Mouse (Mus musculus): ENCODE data around the gene Numa1. TPM values are rescaled to one million over a fixed set of nuclear protein-coding genes. Genes with fewer than 3 reads are reported as not detected.

Numa1 gene
- total and polyA plus RNA-seq, 2 experiments from 2014 or later, result 24.3 to 74.2 TPM

DNA sequence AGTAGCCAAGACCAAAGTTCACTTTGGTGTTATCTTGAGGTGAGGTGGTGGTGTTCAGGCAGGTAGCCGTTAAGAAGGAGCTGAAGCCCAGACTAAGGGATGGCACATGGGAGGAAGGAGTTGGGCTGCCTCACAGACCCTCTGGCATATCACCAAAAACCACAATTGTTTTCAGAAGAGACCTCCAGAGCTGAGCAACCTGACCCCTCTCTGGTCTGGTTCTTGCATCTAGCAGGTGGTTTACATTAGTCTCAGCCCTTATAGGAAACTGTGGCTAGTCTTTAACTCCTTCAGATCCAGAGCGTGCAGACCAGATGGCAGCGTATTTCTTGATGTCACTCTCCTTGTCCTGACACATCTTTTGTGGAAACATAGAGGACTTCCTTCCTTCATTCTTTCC lies 39.8 kb downstream of the Numa1 start:
- Histone ChIP-seq H3K4me2 (ENCODE audit: low read depth) (no peak overlapping the region), H3K4me3 (ENCODE audit: low read depth, low read length) (no peak overlapping the region), H3K36me3 (ENCODE audit: insufficient read depth) (0 out of 2 replicates have a peak, but pooled peaks cover 4% of the 10 kb centered on the region), H3K27me3 (ENCODE audit: insufficient read depth, low read length) (no peaks in the 10 kb centered on the region), H3K9me3 (ENCODE audit: low read length) (no peaks in the 10 kb centered on the region), H3K9ac (no peak overlapping the region), H3K27ac (ENCODE audit: low read depth, low read length) (no peak overlapping the region), H3K4me1 (ENCODE audit: insufficient read depth) (peaks cover 13% of the 10 kb centered on the region)
- TF ChIP-seq CTCF (IDR thresholded peaks at IDR 0.05; ENCODE audit: low read depth), result no peak
- WGBS, result 79% methylated on average over 3 of the region's 3 CpGs
- no peak for ATAC-seq
- no peak for DNase-seq

DNA sequence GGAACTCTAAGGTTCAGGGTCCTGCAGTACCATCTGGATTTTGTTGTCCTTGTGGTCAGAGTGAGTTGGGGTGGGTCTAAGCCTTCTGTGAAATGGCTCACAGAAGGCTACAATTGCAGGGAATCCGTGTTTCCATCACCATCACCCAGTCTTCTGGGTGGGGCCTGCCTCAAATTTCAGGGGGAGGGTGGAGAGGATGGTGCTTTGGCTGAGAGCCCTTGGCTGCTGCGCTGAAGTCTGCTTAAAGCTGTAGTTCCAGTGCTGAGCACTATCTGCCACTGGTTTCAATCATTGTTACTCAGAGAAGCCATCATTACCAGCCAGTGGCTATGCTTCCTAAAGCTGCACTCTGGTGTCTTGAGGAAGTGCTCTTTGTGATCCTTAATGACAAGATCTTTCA lies 40.6 kb downstream of the Numa1 start:
- Histone ChIP-seq H3K4me3 (ENCODE audit: low read depth, low read length) (no peak overlapping the region), H3K27ac (ENCODE audit: low read depth, low read length) (no peak overlapping the region)
- 58% methylated on average over 2 of the region's 2 CpGs for WGBS

DNA sequence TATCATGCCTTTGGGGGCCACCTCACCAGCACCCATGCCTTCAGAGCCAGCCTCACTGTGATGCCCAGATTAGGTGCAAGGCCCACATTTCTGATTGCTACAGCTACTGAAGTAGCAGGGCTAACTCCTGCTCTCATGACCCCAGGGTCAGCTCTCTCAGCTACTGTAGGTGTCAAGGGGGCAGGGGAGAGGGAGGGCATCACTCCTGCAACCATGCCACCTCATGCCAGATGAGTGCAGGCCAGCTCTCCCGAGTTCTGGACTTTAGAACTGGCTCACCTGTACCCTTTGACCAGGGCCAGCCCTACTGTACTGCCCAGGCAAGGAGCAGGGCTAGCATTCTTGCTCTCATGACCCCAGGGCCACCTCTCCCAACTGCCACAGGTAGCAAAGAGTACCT lies 48.8 kb downstream of the Numa1 start:
- ATAC-seq (no peak), DNase-seq (no peak)
- Histone ChIP-seq H3K4me1 (ENCODE audit: insufficient read depth) (no peaks in the 10 kb centered on the region), H3K27ac (ENCODE audit: low read depth, low read length) (no peak overlapping the region), H3K9me3 (ENCODE audit: low read length) (no peaks in the 10 kb centered on the region), H3K36me3 (ENCODE audit: insufficient read depth) (peaks cover 10% of the 10 kb centered on the region), H3K4me3 (ENCODE audit: low read depth, low read length) (no peak overlapping the region), H3K9ac (no peak overlapping the region), H3K4me2 (ENCODE audit: low read depth) (no peak overlapping the region), H3K27me3 (ENCODE audit: insufficient read depth, low read length) (no peaks in the 10 kb centered on the region)
- 92% methylated on average over 1 of the region's 1 CpGs for WGBS
- no peak for TF ChIP-seq CTCF (IDR thresholded peaks at IDR 0.05; ENCODE audit: low read depth)

More for the DNA sequence above, 40.6 kb downstream of the Numa1 start:
- H3K4me2 ChIP-seq (ENCODE audit: low read depth), result no peak overlapping the region
- no peak for TF ChIP-seq CTCF (IDR thresholded peaks at IDR 0.05; ENCODE audit: low read depth)
- H3K36me3 ChIP-seq (ENCODE audit: insufficient read depth), result 0 out of 2 replicates have a peak, but pooled peaks cover 4% of the 10 kb centered on the region
- no peaks in the 10 kb centered on the region for H3K9me3 ChIP-seq (ENCODE audit: low read length)
- peaks cover 7% of the 10 kb centered on the region for H3K4me1 ChIP-seq (ENCODE audit: insufficient read depth)
- no peak for DNase-seq
- H3K9ac ChIP-seq, result no peak overlapping the region
- no peaks in the 10 kb centered on the region for H3K27me3 ChIP-seq (ENCODE audit: insufficient read depth, low read length)
- ATAC-seq, result no peak

DNA sequence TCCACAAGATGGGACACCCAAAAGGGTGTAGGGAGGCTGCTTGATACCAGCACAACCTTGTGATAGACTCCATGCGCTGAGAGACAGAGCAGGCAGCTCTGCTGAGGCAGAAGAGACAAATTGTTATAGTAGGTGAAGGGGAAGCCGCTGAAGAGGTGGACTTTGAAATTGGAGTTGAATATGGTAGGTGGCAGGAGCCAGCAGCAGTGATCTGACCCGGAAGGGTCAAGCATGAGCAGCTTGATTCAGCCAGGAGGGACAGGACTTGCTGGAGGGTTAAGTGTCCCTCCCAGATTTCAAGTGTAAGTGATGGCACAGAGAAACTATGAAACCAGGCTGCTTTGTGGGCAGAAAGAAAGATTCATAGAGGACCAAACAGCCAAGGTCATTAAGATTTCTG lies 51.2 kb downstream of the Numa1 start:
- Histone ChIP-seq H3K9ac (no peak overlapping the region), H3K4me2 (ENCODE audit: low read depth) (no peak overlapping the region), H3K4me3 (ENCODE audit: low read depth, low read length) (no peak overlapping the region), H3K36me3 (ENCODE audit: insufficient read depth) (peaks cover 32% of the 10 kb centered on the region), H3K27ac (ENCODE audit: low read depth, low read length) (no peak overlapping the region), H3K4me1 (ENCODE audit: insufficient read depth) (no peaks in the 10 kb centered on the region), H3K27me3 (ENCODE audit: insufficient read depth, low read length) (no peaks in the 10 kb centered on the region), H3K9me3 (ENCODE audit: low read length) (no peaks in the 10 kb centered on the region)
- TF ChIP-seq CTCF (IDR thresholded peaks at IDR 0.05; ENCODE audit: low read depth), result no peak
- DNase-seq (no peak), ATAC-seq (no peak)
- 92% methylated on average over 3 of the region's 3 CpGs for WGBS

DNA sequence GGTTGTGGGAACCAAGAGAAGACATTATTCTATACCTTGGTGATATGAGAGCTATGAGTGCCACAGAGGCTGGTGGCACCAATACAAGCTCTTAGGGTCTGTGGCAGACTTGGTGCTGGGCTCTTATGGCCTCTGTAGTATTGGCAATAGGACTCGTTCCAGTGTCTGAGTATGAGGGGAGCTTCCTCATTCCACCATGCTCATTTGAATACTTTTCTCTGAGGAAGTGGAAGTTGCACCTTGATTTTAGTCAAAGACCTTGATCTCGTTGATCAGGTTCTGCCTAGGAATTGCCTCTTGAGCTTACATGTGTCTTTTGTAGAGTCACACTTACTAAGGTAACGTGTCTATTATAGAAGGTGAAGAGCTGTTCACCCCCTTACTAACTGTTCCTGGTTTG lies 60.3 kb downstream of the Numa1 start:
- no peaks in the 10 kb centered on the region for H3K4me1 ChIP-seq (ENCODE audit: insufficient read depth)
- H3K4me2 ChIP-seq (ENCODE audit: low read depth), result no peak overlapping the region
- WGBS, result 93% methylated on average over 3 of the region's 3 CpGs
- H3K36me3 ChIP-seq (ENCODE audit: insufficient read depth), result peaks cover 86% of the 10 kb centered on the region
- TF ChIP-seq CTCF (IDR thresholded peaks at IDR 0.05; ENCODE audit: low read depth), result no peak
- H3K9ac ChIP-seq, result no peak overlapping the region
- no peak overlapping the region for H3K4me3 ChIP-seq (ENCODE audit: low read depth, low read length)
- H3K27me3 ChIP-seq (ENCODE audit: insufficient read depth, low read length), result no peaks in the 10 kb centered on the region
- no peak overlapping the region for H3K27ac ChIP-seq (ENCODE audit: low read depth, low read length)
- H3K9me3 ChIP-seq (ENCODE audit: low read length), result no peaks in the 10 kb centered on the region
- ATAC-seq (no peak), DNase-seq (no peak)

DNA sequence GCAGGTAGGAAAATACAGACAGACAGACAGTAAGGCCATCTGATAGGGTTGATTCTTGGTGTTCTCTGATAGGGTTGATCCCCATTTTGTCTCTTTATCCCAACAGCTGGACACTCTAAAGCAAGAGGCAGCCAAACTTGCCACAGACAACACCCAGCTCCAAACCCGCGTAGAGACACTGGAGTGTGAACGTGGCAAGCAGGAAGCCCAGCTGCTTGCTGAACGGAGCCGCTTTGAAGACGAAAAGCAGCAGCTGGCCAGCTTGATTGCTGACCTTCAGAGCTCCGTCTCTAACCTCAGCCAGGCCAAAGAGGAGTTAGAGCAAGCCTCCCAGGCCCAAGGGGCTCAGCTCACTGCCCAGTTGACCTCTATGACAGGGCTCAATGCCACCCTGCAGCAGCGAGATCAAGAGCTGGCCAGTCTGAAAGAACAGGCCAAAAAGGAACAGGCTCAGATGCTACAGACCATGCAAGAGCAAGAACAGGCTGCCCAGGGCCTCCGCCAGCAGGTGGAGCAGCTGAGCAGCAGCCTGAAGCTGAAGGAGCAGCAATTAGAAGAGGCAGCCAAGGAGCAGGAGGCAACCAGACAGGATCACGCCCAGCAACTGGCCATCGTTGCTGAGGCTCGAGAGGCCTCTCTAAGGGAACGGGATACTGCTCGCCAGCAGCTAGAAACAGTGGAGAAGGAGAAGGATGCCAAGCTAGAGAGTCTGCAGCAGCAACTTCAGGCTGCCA lies 64.5 kb downstream of the Numa1 start:
- Histone ChIP-seq H3K27me3 (ENCODE audit: insufficient read depth, low read length) (no peaks in the 10 kb centered on the region), H3K4me1 (ENCODE audit: insufficient read depth) (no peaks in the 10 kb centered on the region), H3K4me3 (ENCODE audit: low read depth, low read length) (no peak overlapping the region), H3K9ac (no peak overlapping the region), H3K4me2 (ENCODE audit: low read depth) (no peak overlapping the region), H3K36me3 (ENCODE audit: insufficient read depth) (peaks cover 92% of the 10 kb centered on the region), H3K27ac (ENCODE audit: low read depth, low read length) (0 out of 2 replicates have a peak overlapping the region, but pooled peaks have one; percentile 35), H3K9me3 (ENCODE audit: low read length) (no peaks in the 10 kb centered on the region)
- 66% methylated on average over 14 of the region's 14 CpGs for WGBS
- DNase-seq, result peak; percentile 72
- peak; percentile 93 for TF ChIP-seq CTCF (IDR thresholded peaks at IDR 0.05; ENCODE audit: low read depth)
- peak; percentile 63 for ATAC-seq

DNA sequence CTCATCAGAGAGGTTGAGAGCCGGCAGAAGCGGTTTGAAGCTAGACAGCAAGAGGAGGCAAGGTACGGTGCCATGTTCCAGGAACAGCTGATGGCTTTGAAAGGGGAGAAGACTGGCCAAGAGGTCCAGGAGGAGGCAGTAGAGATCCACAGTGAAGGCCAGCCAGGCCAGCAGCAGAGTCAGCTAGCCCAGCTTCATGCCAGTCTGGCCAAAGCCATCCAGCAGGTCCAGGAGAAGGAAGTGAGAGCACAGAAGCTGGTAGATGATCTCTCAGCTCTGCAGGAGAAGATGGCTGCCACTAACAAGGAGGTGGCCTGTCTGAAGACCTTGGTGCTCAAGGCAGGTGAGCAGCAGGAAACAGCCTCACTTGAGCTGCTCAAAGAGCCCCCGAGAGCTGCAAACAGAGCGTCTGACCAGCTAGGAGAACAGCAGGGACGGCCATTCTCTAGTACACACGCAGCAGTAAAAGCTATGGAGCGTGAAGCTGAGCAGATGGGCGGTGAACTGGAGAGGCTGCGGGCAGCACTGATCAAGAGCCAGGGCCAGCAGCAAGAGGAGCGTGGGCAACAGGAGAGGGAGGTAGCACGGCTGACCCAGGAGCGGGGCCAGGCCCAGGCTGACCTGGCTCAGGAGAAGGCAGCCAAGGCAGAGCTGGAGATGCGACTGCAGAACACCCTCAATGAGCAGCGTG lies 65.7 kb downstream of the Numa1 start:
- WGBS, result 90% methylated on average over 15 of the region's 15 CpGs
- DNase-seq, result no peak

More for the DNA sequence above, 65.7 kb downstream of the Numa1 start:
- H3K4me3 ChIP-seq (ENCODE audit: low read depth, low read length), result no peak overlapping the region
- H3K27ac ChIP-seq (ENCODE audit: low read depth, low read length), result no peak overlapping the region
- ATAC-seq, result no peak
- H3K36me3 ChIP-seq (ENCODE audit: insufficient read depth), result peaks cover 84% of the 10 kb centered on the region
- TF ChIP-seq CTCF (IDR thresholded peaks at IDR 0.05; ENCODE audit: low read depth), result no peak
- no peaks in the 10 kb centered on the region for H3K4me1 ChIP-seq (ENCODE audit: insufficient read depth)
- no peak overlapping the region for H3K9ac ChIP-seq
- H3K27me3 ChIP-seq (ENCODE audit: insufficient read depth, low read length), result no peaks in the 10 kb centered on the region
- H3K9me3 ChIP-seq (ENCODE audit: low read length), result no peaks in the 10 kb centered on the region
- no peak overlapping the region for H3K4me2 ChIP-seq (ENCODE audit: low read depth)
